Mouse (Mus musculus) frontal cortex, adult (tissue): ENCODE measurements at regions not wholly inside any gene's neighbourhood (a gene's known extent, or its start where the extent isn't known, plus 50 kb on each side); places are given as distances from the start of the nearest gene placed in this dataset.

Experiments
- ATAC-seq: cut with Nextera tagmentation; 2 replicates; pipeline ENCODE4 v1.9.2; 2017; ENCODE audit warnings: mild to moderate bottlenecking, moderate library complexity, mixed read lengths; ENCODE audit not compliant: low TSS enrichment

DNA sequence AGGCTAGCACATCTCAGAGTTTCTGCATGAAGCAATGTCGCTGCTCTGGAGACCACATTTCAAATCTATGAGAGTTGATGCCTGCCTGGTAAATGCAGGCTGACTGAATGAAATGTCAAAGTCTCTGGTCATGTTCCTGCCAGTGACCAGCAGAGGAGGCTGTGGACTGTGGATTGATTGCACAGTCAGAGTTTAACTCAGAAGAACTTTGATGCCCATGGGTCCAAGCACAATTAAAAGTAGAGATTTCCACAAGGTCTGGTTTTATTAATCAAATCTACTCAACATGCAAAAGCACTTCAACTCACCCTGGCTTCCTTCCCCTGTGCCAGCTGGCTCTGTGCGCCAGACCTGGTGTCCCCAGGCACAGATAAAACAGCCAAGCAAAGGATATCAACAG lies 81.3 kb downstream of the Hsd17b3 start:
- ATAC-seq: no peak

- ATAC-seq: no peak
Observed at GRCm38 (mm10) chr13:64002945-64003459, 86.0 kb downstream of the Hsd17b3 start.

DNA sequence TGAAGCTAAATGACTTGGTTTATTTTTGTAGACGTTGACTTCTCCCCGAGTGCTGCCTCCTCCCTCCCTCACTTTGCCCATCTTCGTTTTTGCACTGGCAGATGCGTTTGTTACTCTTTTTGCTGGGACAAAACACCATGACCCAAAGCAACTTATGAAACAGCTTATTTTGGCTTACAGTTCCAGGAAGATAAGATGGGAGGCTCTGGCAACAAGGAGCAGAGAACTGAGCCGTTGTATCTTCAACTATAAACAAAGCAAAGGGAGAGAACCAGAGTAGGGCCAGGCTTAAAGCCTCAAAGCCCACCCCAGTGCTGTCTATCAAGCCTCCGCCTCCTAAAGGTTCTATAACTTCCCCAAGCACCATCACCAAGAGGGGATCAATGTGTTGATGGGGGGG lies 88.7 kb downstream of the Hsd17b3 start:
- ATAC-seq: no peak

DNA sequence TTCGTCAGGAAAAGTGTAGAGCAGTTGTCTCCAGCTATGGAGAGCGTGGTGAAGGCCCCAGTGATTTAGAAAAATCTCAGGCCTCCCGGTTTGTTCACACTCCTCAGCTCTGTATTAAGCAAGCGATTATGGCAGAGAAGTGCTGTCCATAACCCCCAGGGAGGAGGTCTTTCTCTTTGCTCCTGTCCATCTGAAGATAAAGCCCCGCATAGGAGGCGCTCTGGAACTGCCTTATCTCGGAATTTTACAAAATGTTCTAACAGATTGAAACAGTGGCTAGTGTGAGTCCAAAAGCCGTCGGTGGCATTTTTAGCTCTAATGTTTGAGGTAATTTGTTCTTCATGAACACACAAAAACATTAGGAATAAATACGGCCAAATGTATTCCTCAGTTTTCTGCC lies 90.4 kb downstream of the Hsd17b3 start:
- no peak for ATAC-seq

DNA sequence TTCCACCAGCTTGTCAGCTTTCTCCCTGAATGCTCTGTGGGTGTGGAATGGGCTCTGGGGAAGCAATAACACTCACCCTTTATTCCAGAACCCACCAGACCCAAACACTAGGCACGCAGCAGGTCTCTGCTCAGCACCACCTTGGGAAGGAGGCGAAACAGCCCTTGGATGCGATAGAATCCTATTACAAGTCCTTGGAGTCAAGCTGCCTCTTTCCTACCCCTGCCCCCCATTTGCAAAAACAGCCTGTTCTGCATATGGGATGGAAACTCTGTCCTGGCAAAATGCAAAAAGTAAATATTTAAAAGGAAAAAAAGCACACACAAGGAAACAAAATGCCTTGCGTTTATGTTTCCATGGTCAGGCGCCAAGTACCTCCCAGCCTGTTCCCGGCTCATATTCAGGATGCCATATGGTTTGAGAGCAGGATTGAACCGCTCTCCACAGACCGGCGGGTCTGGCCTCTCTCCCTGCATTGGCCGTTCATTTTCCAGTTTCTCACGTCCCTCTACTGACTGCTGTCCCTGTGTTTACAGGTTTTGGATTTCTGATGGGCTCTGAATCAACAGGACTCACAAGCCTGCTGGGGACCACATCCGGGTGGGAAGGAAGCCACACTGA lies 95.1 kb downstream of the Hsd17b3 start:
- ATAC-seq: no peak

DNA sequence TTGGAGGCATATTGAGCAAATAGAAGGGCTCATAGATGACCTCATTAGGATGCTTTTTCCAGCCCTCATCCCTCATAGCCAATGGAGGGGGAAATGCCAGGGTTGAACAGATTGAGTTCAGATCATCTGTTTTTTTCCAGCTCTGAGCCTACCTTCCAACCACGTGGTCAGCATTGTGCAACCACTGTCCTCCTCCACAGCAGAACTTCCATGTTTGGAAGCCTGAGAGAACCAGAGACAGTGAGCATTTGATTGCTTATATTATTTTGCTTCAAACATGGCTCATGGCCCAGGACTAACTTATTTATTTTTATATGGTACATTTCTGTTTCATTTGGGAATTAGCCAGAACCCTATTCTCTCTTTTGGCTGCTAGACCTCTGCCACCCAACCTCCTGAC lies 96.0 kb downstream of the Hsd17b3 start:
- ATAC-seq: no peak

DNA sequence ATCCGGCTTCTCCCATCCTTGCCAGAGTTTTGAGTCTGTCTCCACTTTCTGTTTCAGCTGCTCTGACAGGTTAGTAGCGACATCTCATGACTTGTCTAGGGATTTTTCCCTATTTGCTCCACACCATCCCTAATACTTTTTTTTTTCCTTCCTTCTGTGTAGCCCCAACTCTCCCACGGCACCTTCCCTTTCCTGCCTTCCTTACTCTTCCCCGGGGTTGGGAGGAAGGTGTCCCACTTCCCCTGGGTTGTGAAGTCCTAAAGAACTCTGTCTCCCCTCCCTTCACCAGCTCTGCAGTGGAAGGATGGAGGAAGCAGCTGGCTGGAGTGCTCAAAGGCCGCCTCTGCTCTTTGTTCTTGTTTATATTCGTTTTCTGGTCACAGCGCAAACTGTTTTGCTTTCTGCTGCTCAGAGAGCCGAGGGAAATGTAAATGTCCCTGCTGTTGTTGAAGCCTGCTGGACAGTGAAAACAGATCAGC lies 98.5 kb downstream of the Hsd17b3 start:
- ATAC-seq: peak; percentile 74

GRCm38 (mm10) chr13:63989769-63990168 lies 99.3 kb downstream of the Hsd17b3 start:
- ATAC-seq: no peak

DNA sequence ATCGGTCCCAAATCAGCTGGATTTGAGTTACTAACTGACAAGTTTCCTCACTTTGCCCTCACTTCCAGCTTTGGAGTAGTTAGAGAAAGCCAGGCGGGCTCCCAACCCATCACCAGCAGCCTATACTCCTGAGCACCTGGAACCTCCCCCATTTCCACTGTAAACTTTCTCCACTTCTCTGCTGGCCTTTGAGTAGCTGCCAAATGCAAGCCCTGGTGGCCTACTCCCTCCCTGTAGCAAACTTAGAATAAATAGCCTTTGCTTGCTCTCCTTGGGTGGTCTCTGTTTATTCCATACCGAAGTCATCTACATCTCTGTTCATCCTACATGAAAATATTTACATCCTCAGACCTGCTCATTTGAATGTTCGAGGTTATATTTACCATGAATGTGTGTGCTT lies 100.8 kb downstream of the Hsd17b3 start:
- ATAC-seq: no peak

DNA sequence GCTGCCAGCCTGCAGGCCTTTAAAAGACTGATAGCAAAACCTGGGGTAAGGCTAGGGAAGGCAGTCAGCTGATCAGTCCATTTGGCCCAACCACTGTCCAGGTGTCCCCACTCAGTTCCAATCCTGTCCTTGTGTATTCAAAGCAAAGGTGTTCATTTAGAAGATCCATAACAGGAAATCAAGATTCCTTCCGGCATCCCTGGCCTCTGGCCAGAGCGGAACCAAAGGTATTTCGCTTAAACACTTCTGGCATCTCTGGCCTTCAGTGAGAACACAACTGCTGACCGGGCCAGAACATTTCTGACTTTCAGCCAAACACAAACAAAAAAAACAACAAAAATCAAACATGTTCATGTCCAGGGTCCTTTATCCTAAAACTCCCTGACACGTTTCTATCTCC lies 102.3 kb downstream of the Hsd17b3 start:
- no peak for ATAC-seq

DNA sequence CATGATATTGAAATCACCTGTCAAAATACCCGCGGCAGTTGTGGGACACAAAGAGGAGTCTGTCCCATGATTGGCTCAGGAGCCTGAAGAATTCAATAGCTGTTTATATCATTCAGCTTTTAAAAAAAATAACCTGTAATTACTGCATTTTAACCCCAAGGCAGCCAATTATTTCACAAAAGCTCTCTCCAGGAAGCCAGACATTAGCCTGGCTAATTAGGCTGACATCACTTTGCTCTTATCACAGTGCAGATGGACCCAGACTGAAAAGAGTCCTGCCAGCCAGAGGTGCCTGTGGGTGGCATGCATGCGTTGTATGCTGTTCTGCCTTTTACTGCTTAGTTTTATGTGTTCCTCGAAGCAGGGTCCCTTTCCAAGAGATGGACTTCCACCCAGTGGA lies 103.4 kb downstream of the Hsd17b3 start:
- ATAC-seq: no peak

DNA sequence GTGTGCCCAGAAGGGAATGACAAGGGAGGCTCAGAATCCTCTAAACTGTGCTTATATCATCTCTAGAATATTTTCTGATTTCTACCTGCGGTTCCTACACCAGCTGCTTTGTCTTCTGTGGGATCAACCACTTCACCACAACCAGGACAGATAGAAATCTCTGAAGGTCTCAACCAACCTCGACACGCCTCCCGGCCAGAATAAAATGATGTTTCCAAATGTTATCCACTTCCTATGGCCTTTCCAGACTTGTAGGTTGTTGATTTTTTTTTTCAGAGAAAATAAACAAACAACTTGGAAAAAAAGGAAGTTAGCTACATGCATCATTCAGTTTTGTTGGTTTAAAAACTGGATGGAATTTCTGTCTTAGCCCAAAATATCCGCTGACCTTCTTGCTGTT lies 103.9 kb downstream of the Hsd17b3 start:
- no peak for ATAC-seq

- ATAC-seq: no peak
Observed at GRCm38 (mm10) chr13:63980012-63980691, 108.9 kb downstream of the Hsd17b3 start.

DNA sequence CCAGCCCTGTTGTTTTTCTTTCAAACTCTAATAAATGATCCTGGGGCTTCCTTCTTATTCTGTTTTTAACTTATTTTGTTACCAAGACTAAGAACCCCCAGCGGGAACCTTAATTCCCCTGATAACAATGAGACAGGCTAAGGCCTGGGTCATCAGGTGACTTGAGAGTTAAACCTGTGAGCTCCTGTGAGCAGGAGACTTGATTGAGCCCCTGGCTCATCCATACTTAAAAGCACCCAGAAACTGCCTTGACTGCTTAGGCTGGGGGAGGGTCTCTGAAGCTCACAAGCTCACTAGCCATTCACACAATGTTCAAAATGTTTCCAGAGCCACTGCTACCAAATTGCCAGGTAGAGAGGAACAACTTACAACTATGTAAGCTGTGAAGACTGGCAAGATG lies 109.4 kb downstream of the Hsd17b3 start:
- no peak for ATAC-seq

DNA sequence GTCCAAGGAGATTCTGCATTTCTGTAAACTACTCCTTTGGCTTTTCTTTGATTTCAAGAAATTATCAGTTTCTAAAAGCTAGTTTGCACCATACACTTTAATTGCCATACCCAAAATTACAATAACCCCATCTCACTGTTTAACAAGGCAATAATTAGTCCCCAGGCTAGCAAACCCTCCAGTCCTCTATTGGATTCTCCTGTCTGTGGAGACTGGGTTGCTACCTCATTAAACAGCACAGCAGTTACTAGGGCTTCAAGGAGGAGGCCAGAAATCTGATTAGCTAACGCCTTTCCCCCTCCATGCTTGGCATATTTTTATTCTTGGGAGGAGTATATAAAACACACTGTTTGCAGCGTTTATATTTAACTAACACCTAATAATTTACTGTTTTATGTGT lies 119.1 kb downstream of the Hsd17b3 start:
- no peak for ATAC-seq

DNA sequence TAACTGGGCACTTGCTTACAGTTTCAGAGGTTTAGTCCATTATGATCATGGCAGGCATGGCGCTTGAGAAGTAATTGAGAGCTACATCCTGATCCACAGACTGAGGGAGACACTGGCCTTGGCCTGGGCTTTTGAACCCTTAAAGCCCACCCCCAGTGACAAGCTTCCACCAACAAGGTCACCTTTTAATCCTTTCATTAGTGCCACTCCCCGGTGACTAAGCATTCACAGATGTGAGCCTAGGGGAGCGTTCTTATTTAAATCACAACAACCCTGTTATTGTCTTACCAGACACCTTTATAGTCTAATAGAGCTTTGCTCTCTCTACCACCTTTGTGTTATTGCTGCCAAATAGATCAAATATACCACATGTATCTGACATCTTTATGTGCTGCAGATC lies 120.4 kb downstream of the Hsd17b3 start:
- no peak for ATAC-seq

DNA sequence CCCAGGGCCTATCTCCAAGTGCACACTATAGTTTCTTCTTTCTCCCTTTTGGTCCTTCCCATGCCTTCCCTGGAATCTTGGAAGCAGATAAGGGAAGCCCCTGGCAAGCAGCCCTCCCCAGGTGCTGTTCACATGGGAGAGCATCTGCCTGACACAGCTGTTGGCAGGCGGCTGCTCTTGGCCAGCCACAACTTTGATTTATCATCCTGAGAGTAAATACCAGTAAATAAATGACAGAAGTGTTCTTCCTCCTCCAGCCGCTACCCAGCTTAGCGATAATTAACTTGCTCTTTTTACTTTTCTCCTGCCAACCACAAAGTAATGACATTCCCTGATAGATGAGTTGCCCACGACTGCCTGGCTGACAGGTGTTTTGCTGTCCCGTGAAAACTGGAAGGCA lies 131.9 kb downstream of the Hsd17b3 start:
- ATAC-seq: no peak

- ATAC-seq: no peak
Observed at GRCm38 (mm10) chr13:63954305-63954704, 134.7 kb downstream of the Hsd17b3 start.

GRCm38 (mm10) chr13:63951922-63952734 lies 136.9 kb downstream of the Hsd17b3 start:
- ATAC-seq: no peak

GRCm38 (mm10) chr13:63951136-63951535 lies 136.1 kb downstream of the Ercc6l2 start:
- no peak for ATAC-seq
